Mouse (Mus musculus): ENCODE measurements at regions not wholly inside any gene's neighbourhood (a gene's known extent, or its start where the extent isn't known, plus 50 kb on each side); places are given as distances from the start of the nearest gene placed in this dataset.
"Not testable (repeated sequence)": the region's sequence is repeated elsewhere in the genome, so short reads cannot be mapped to it uniquely, and the experiment has no call there.

GRCm38 (mm10) chr12:71693346-71694038, 137.4 kb upstream of the Daam1 start:
- peak in 1 of 2 experiments; percentile 15 for DNase-seq (ENCODE audit: extremely low spot score in 1 of 2, low spot score in 1 of 2)

DNA sequence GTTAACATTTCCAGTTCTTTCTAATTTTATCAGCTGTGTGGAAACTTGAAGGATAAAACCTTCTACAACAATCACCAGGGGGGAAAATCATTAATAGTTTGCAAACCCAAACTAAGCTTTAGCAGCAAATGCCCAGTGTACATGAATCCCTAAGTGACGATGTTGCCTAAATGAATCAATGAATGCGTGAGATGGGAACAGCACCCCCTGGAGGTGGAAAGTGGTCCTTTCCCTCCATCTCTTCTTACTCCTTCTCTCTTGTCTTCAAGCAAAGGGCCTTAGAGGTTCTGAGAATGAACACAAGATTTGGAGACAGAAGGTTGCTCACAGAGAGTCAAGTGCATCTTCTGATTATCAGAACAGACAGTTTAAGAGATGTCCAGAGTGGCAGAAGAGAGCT, 129.1 kb upstream of the Daam1 start:
- peak; percentile 42 to 73 for DNase-seq (ENCODE audit: extremely low spot score in 1 of 2, low spot score in 1 of 2)

- DNase-seq (ENCODE audit: extremely low spot score in 1 of 2, low spot score in 1 of 2) = no peak
These were observed 128.7 kb upstream of the Daam1 start for GRCm38 (mm10) chr12:71702181-71702580.

- no peak for DNase-seq (ENCODE audit: extremely low spot score in 1 of 2, low spot score in 1 of 2)
These were observed 127.6 kb upstream of the Daam1 start for GRCm38 (mm10) chr12:71703146-71703902.

- DNase-seq (ENCODE audit: extremely low spot score in 1 of 2, low spot score in 1 of 2) = no peak
These were observed 126.4 kb upstream of the Daam1 start for GRCm38 (mm10) chr12:71704431-71704830.

- peak; percentile 63 to 84 for DNase-seq (ENCODE audit: extremely low spot score in 1 of 2, low spot score in 1 of 2)
These were observed 123.0 kb upstream of the Daam1 start for GRCm38 (mm10) chr12:71707727-71708369.

DNA sequence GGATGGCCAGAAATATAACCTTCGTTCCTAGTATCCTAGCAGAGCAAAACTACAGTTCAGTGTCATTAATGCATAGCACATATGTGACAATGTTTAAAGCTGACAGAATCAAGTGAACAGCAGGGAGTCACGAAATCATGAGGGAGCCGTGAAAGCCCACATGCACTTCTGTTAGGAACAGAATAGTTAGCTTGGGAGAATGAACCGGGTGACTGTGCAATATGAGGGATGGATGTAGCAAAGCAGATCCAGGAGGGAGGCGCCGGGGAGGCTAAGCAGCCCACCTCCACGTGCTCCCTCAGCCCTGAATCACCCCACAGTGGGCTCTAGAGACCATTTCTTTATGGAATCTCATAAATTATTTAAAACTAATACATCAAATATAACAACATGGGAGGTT, 116.3 kb upstream of the Daam1 start:
- no peak for DNase-seq (ENCODE audit: extremely low spot score in 1 of 2, low spot score in 1 of 2)

GRCm38 (mm10) chr12:71718412-71718811, 112.5 kb upstream of the Daam1 start:
- not testable (repeated sequence) for DNase-seq (ENCODE audit: extremely low spot score in 1 of 2, low spot score in 1 of 2)

- no peak for DNase-seq (ENCODE audit: extremely low spot score in 1 of 2, low spot score in 1 of 2)
These were observed 112.0 kb upstream of the Daam1 start for GRCm38 (mm10) chr12:71718911-71719310.

GRCm38 (mm10) chr12:71725140-71725539, 105.7 kb upstream of the Daam1 start:
- no peak for DNase-seq (ENCODE audit: extremely low spot score in 1 of 2, low spot score in 1 of 2)

GRCm38 (mm10) chr12:71725713-71726336, 105.1 kb upstream of the Daam1 start:
- no peak for DNase-seq (ENCODE audit: extremely low spot score in 1 of 2, low spot score in 1 of 2)

- no peak for DNase-seq (ENCODE audit: extremely low spot score in 1 of 2, low spot score in 1 of 2)
These were observed 87.5 kb upstream of the Daam1 start for GRCm38 (mm10) chr12:71743345-71743744.

GRCm38 (mm10) chr12:71746011-71746410, 84.9 kb upstream of the Daam1 start:
- no peak for DNase-seq (ENCODE audit: extremely low spot score in 1 of 2, low spot score in 1 of 2)

- DNase-seq (ENCODE audit: extremely low spot score in 1 of 2, low spot score in 1 of 2) = no peak
These were observed 83.5 kb upstream of the Daam1 start for GRCm38 (mm10) chr12:71747386-71747785.

GRCm38 (mm10) chr12:71747831-71748368, 83.0 kb upstream of the Daam1 start:
- DNase-seq (ENCODE audit: extremely low spot score in 1 of 2, low spot score in 1 of 2) = peak; percentile 18 to 23

DNA sequence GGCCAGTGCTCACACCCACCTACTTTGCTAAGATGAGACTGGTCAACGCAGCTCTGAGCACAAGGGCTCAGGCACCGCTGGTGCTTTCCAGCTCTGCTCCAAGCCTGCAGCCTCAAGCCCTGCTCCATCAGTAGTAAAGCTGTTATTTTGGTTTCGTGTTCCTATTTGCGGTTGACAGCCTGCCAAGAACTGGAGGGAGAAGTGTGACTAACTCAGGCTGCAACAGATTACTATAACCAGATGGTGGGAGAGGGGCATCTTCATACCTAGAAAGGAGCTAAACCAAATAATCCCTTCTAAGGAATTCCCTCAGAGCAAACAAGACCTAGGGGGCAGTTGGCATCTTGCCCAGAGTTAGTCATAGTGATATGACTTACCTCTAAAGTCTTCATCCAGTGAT, 82.1 kb upstream of the Daam1 start:
- DNase-seq (ENCODE audit: extremely low spot score in 1 of 2, low spot score in 1 of 2) = peak; percentile 30 to 69

- no peak for DNase-seq (ENCODE audit: extremely low spot score in 1 of 2, low spot score in 1 of 2)
These were observed 81.2 kb upstream of the Daam1 start for GRCm38 (mm10) chr12:71749668-71750067.

GRCm38 (mm10) chr12:71752741-71753260, 78.1 kb upstream of the Daam1 start:
- no peak for DNase-seq (ENCODE audit: extremely low spot score in 1 of 2, low spot score in 1 of 2)

GRCm38 (mm10) chr12:71753276-71753675, 77.6 kb upstream of the Daam1 start:
- DNase-seq (ENCODE audit: extremely low spot score in 1 of 2, low spot score in 1 of 2) = no peak

GRCm38 (mm10) chr12:71763194-71763593, 67.7 kb upstream of the Daam1 start:
- no peak for DNase-seq (ENCODE audit: extremely low spot score in 1 of 2, low spot score in 1 of 2)
